Mouse (Mus musculus) MEL (cell line): ENCODE results near the gene Rem1. TPM values are rescaled to one million over a fixed set of nuclear protein-coding genes. Genes with fewer than 3 reads are reported as not detected.

Experiments used
- DNase-seq: peaks from one replicate; pipeline ENCODE4 v3.0.0; 2011; ENCODE audit warnings: low read depth, low spot score
- H3K27ac ChIP-seq: 2 replicates; pipeline ENCODE4 v1.5.1; 2012; ENCODE audit warnings: low read depth, mild to moderate bottlenecking, control low read depth, low read length, moderate library complexity; ENCODE audit not compliant: control insufficient read depth
- H3K27me3 ChIP-seq, 2 experiments: fragments of 150-350 bp in 1 of 2; sonication (generic) in 1 of 2; 2 replicates each; pipeline ENCODE4 v1.6.1; 2012; ENCODE audit warnings: low read length in 2 of 2, mild to moderate bottlenecking in 2 of 2, improper control_type of control experiment in 1 of 2, moderate library complexity in 1 of 2; ENCODE audit not compliant: insufficient read depth in 2 of 2, control insufficient read depth in 1 of 2
- H3K36me3 ChIP-seq, 2 experiments: 2 replicates each; pipeline ENCODE4 v1.6.1; 2012 to 2014; ENCODE audit warnings: low read length in 2 of 2, improper control_type of control experiment in 1 of 2, inconsistent platforms in 1 of 2, mild to moderate bottlenecking in 1 of 2; ENCODE audit not compliant: insufficient read depth in 2 of 2, control insufficient read depth in 1 of 2
- H3K4me1 ChIP-seq, 2 experiments: fragments of 150-350 bp in 1 of 2; sonication (generic) in 1 of 2; 2 replicates each; pipeline ENCODE4 v1.6.1; 2012; ENCODE audit warnings: low read length in 2 of 2, improper control_type of control experiment in 1 of 2, mild to moderate bottlenecking in 1 of 2; ENCODE audit not compliant: insufficient read depth in 2 of 2, control insufficient read depth in 1 of 2
- H3K4me3 ChIP-seq, 2 experiments: fragments of 150-350 bp in 1 of 2; sonication (generic) in 1 of 2; 2 replicates each; pipeline ENCODE4 v1.5.1; 2012; ENCODE audit warnings: low read depth in 2 of 2, low read length in 2 of 2, mild to moderate bottlenecking in 2 of 2, moderate library complexity in 2 of 2, control low read depth in 1 of 2, improper control_type of control experiment in 1 of 2; ENCODE audit not compliant: control insufficient read depth in 1 of 2, insufficient read depth in 1 of 2
- H3K79me2 ChIP-seq: 2 replicates; pipeline ENCODE4 v1.6.1; 2012; ENCODE audit warnings: mild to moderate bottlenecking, low read length, moderate library complexity; ENCODE audit not compliant: control insufficient read depth, poor library complexity, insufficient read depth
- H3K9ac ChIP-seq: 2 replicates; pipeline ENCODE4 v1.6.1; 2012; ENCODE audit warnings: low read depth, mild to moderate bottlenecking, control low read depth, low read length, moderate library complexity; ENCODE audit not compliant: control insufficient read depth, poor library complexity, severe bottlenecking
- H3K9me3 ChIP-seq: fragments of 150-350 bp; sonication (generic); replicated peaks from 2 replicates; pipeline ENCODE4 v1.6.1; 2012; ENCODE audit warnings: mild to moderate bottlenecking, low read length, improper control_type of control experiment, moderate library complexity; ENCODE audit not compliant: insufficient read depth
- BHLHE40 ChIP-seq: IDR thresholded peaks from 2 replicates; pipeline ENCODE4 v1.6.1; 2012; ENCODE audit warnings: low read depth, mild to moderate bottlenecking, inconsistent platforms, low read length, improper control_type of control experiment, borderline replicate concordance
- CTCF ChIP-seq, 3 experiments: IDR thresholded peaks in 2 of 3; conservative IDR thresholded peaks in 1 of 3; 2 replicates each; pipeline ENCODE4 v1.5.1; 2011 to 2012; ENCODE audit warnings: low read length in 3 of 3, low read depth in 2 of 3, mild to moderate bottlenecking in 2 of 3, improper control_type of control experiment in 1 of 3, inconsistent platforms in 1 of 3, mixed read lengths in 1 of 3, moderate library complexity in 1 of 3; ENCODE audit not compliant: control insufficient read depth in 1 of 3, insufficient read depth in 1 of 3, poor library complexity in 1 of 3, severe bottlenecking in 1 of 3
- ETS1 ChIP-seq: IDR thresholded peaks from 2 replicates; pipeline ENCODE4 v1.6.1; 2012; ENCODE audit warnings: low read depth, mild to moderate bottlenecking, inconsistent platforms, low read length, improper control_type of control experiment, moderate library complexity
- GABPA ChIP-seq: IDR thresholded peaks from 2 replicates; pipeline ENCODE4 v1.6.1; 2012; ENCODE audit warnings: low read depth, mild to moderate bottlenecking, inconsistent platforms, low read length, improper control_type of control experiment, moderate library complexity
- GATA1 ChIP-seq: IDR thresholded peaks from 2 replicates; pipeline ENCODE4 v1.6.1; 2011; ENCODE audit warnings: low read depth, low read length, improper control_type of control experiment
- JUND ChIP-seq: IDR thresholded peaks from 2 replicates; pipeline ENCODE4 v1.6.1; 2011; ENCODE audit warnings: low read depth, mild to moderate bottlenecking, improper control_type of control experiment, low read length
- MAFK ChIP-seq: IDR thresholded peaks from 2 replicates; pipeline ENCODE4 v1.6.1; 2011; ENCODE audit warnings: low read depth, mild to moderate bottlenecking, low read length, improper control_type of control experiment, borderline replicate concordance
- MAX ChIP-seq: IDR thresholded peaks from 2 replicates; pipeline ENCODE4 v1.6.1; 2011; ENCODE audit warnings: low read length, improper control_type of control experiment
- MXI1 ChIP-seq: IDR thresholded peaks from 2 replicates; pipeline ENCODE4 v1.6.1; 2011; ENCODE audit warnings: mild to moderate bottlenecking, low read depth, low read length, improper control_type of control experiment
- MYB ChIP-seq: IDR thresholded peaks from 2 replicates; pipeline ENCODE4 v1.6.1; 2011; ENCODE audit warnings: mild to moderate bottlenecking, low read depth, low read length, improper control_type of control experiment
- MYC ChIP-seq: IDR thresholded peaks from 2 replicates; pipeline ENCODE4 v1.6.1; 2011; ENCODE audit warnings: low read depth, mild to moderate bottlenecking, low read length, improper control_type of control experiment, moderate library complexity
- NRF1 ChIP-seq: IDR thresholded peaks from 2 replicates; pipeline ENCODE4 v1.6.1; 2014; ENCODE audit warnings: low read depth, mild to moderate bottlenecking, inconsistent platforms, low read length, improper control_type of control experiment, moderate library complexity; ENCODE audit not compliant: poor library complexity, insufficient read depth, severe bottlenecking
- POLR2A ChIP-seq, 2 experiments: IDR thresholded peaks; 2 replicates each; pipeline ENCODE4 v1.6.1; 2011 to 2012; ENCODE audit warnings: low read length in 2 of 2, mild to moderate bottlenecking in 2 of 2, control low read depth in 1 of 2, improper control_type of control experiment in 1 of 2, low read depth in 1 of 2, moderate library complexity in 1 of 2; ENCODE audit not compliant: control insufficient read depth in 1 of 2, insufficient read depth in 1 of 2, poor library complexity in 1 of 2
- RAD21 ChIP-seq: IDR thresholded peaks from 2 replicates; pipeline ENCODE4 v1.6.1; 2011; ENCODE audit warnings: mild to moderate bottlenecking, low read depth, low read length, improper control_type of control experiment
- SMC3 ChIP-seq: IDR thresholded peaks from 2 replicates; pipeline ENCODE4 v1.6.1; 2011; ENCODE audit warnings: low read depth, low read length, improper control_type of control experiment
- TAL1 ChIP-seq: IDR thresholded peaks from 2 replicates; pipeline ENCODE4 v1.6.1; 2012; ENCODE audit warnings: mild to moderate bottlenecking, inconsistent platforms, low read length, moderate library complexity, mixed read lengths
- ZKSCAN1 ChIP-seq: IDR thresholded peaks from 2 replicates; pipeline ENCODE4 v1.6.1; 2012; ENCODE audit warnings: low read depth, mild to moderate bottlenecking, inconsistent platforms, low read length, improper control_type of control experiment, moderate library complexity
- ZMIZ1 ChIP-seq: IDR thresholded peaks from 2 replicates; pipeline ENCODE4 v1.6.1; 2012; ENCODE audit warnings: low read depth, mild to moderate bottlenecking, inconsistent platforms, low read length, improper control_type of control experiment, moderate library complexity
- polyA plus RNA-seq, 2 experiments: library from polyadenylated mRNA; stranded (reverse) in 1 of 2; unstranded in 1 of 2; fragments of >175 nt in 1 of 2; fragments of >200 nt in 1 of 2; gene quantifications; 2 replicates each; pipeline versions ENCODE4 v1.2.1 to v1.2.4; 2012; ENCODE audit warnings: low replicate concordance in 2 of 2, low read depth in 1 of 2; ENCODE audit not compliant: insufficient read length in 2 of 2, insufficient read depth in 1 of 2, missing spikeins in 1 of 2
- total RNA-seq: library from RNA; depleted of rRNA; stranded (reverse); fragments of 300-350 nt; gene quantifications from 2 replicates; pipeline ENCODE4 v1.2.3, GENCODE M21; 2012

Gene Rem1
- total and polyA plus RNA-seq, 3 experiments = not detected

DNA sequence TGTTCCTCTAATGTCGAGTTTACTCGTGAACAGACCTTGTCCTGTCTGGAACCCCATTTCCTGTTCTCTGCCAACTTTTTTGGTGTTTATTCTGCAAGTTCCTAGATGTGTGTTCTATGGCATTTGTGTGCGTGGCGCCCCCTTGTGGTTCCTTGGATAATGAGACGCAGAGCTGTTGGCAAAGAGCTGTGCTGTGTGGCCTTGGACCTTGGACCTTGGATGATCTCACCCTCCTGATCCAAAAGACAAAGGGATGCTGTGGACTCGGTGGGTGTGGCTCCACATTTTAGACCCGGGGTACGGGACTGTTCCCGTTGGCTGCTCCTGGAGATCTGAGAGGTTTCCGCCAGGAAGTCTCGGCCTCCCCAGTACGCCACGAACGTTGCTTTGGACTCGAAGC is 22.7 kb upstream of the Rem1 start, which contains the start of gene Defb36 (continued):
- TF ChIP-seq CTCF (IDR thresholded peaks at IDR 0.05 in 2 of 3, conservative IDR thresholded peaks at IDR 0.05 in 1 of 3; ENCODE audit: control insufficient read depth in 1 of 3, insufficient read depth in 1 of 3, low read depth in 2 of 3, low read length in 3 of 3, poor library complexity in 1 of 3, severe bottlenecking in 1 of 3) (peak; percentile 38 to 57 (median 52); a peak in 5 of 6 replicates), MYB (no peak)

- H3K9ac ChIP-seq = no peak overlapping the region
- no peaks in the 10 kb centered on the region for H3K36me3 ChIP-seq
- no peak overlapping the region for H3K4me3 ChIP-seq
- no peaks in the 10 kb centered on the region for H3K4me1 ChIP-seq
- DNase-seq = no peak
- H3K27ac ChIP-seq = no peak overlapping the region
- no peaks in the 10 kb centered on the region for H3K79me2 ChIP-seq
- peaks cover 0 to 1% of the 10 kb centered on the region in 2 experiments; a peak in 2 of 4 replicates for H3K27me3 ChIP-seq
- TF ChIP-seq RAD21 (no peak), ZKSCAN1 (no peak), JUND (no peak), MXI1 (no peak), ZMIZ1 (no peak), GABPA (no peak), BHLHE40 (no peak), GATA1 (no peak), ETS1 (no peak), TAL1 (no peak), SMC3 (no peak), CTCF (IDR thresholded peaks at IDR 0.05 in 2 of 3, conservative IDR thresholded peaks at IDR 0.05 in 1 of 3; ENCODE audit: control insufficient read depth in 1 of 3, insufficient read depth in 1 of 3, low read depth in 2 of 3, low read length in 3 of 3, poor library complexity in 1 of 3, severe bottlenecking in 1 of 3) (no peak), POLR2A (IDR thresholded peaks at IDR 0.05; ENCODE audit: control insufficient read depth in 1 of 2, insufficient read depth in 1 of 2, low read depth in 1 of 2, low read length in 2 of 2, poor library complexity in 1 of 2) (no peak), NRF1 (no peak), MAFK (no peak), MAX (no peak)
- no peaks in the 10 kb centered on the region for H3K9me3 ChIP-seq
These were observed 19.0 kb upstream of the Rem1 start for GRCm38 (mm10) chr2:152607746-152608145.

DNA sequence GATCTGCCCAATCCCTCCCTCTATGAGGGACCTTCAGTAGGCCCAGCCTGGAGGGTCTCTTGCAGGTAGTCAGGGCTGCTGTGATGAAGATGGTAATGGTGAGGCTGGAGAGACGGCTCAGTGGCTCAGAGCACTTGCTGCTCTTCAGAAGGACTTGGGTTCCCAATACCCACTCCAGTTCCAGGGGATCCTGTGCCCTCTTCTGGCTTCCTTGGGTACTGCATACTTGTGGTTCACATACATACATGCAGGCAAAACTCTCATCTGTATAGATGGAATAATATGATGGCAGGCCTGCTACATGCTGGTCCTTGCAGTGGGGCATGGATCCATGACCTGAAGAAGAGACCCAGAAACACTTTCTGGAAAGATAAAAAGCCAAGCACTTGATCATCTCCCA is 18.0 kb upstream of the Rem1 start:
- peak in 2 of 3 experiments; percentile 9 to 21; a peak in 1 of 6 replicates for TF ChIP-seq CTCF (IDR thresholded peaks at IDR 0.05 in 2 of 3, conservative IDR thresholded peaks at IDR 0.05 in 1 of 3; ENCODE audit: control insufficient read depth in 1 of 3, insufficient read depth in 1 of 3, low read depth in 2 of 3, low read length in 3 of 3, poor library complexity in 1 of 3, severe bottlenecking in 1 of 3)
- no peak for TF ChIP-seq MYC
- Histone ChIP-seq H3K4me1 (no peaks in the 10 kb centered on the region), H3K36me3 (no peaks in the 10 kb centered on the region), H3K27ac (no peak overlapping the region), H3K79me2 (no peaks in the 10 kb centered on the region), H3K27me3 (peaks cover 0 to 1% of the 10 kb centered on the region in 2 experiments; a peak in 2 of 4 replicates), H3K9me3 (no peaks in the 10 kb centered on the region), H3K4me3 (no peak overlapping the region), H3K9ac (no peak overlapping the region)
- DNase-seq = peak; percentile 10
